Mouse (Mus musculus) liver, embryonic 14.5 days (tissue): ENCODE results near the gene Txnrd3.

Source experiments
- CTCF ChIP-seq: IDR thresholded peaks from 2 replicates; pipeline ENCODE4 v1.5.1; 2016; ENCODE audit warnings: antibody characterized with exemption, low read depth, control low read depth
- EP300 ChIP-seq: IDR thresholded peaks from 2 replicates; pipeline ENCODE4 v1.6.1; 2016; ENCODE audit warnings: antibody characterized with exemption, low read depth

DNA sequence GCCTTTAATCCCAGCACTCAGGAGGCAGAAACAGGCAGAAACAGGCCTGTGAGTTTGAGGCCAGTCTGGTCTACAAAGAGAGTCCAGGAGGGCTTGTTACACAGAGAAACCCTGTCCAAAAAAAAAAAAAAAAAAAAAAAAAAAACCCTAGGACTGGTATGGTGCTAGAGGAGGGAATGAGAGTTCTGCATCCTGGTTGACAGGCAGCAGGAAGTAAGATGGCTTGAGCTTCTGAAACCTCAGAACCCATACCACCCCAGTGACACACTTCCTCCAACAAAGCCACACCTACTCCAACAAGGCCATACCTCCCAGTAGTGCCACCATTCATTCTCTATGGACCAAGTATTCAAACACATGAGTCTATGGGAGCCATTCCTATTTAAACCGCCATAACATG, 47.3 kb upstream of the Txnrd3 start:
- TF ChIP-seq EP300, result no peak
- no peak for TF ChIP-seq CTCF
